Mouse (Mus musculus): ENCODE measurements around the gene Spaca9.

DNA sequence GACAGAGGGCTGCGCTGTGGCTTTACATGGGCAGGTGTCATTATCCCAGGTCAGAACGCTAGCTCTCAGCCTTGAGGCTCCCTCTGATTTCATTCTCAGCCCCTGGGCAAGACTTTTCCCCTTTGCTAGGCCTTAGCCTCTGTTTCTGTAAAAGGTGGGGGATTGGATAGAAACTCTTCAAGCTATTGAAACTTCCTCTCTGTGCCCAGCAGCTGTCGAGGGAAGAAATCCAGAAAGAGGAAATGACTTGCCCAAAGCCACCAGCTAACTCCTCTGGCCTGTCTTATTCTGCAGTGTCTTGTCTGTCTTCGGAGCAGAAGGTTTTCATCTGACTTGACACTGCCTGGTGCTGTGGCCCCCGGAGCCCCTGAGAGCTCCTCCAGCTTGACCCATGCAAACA is 961 bp downstream of the Spaca9 start:
- no peak for TF ChIP-seq POLR2A (IDR thresholded peaks at IDR 0.05; ENCODE audit: low read depth, low read length)
- TF ChIP-seq CTCF (IDR thresholded peaks at IDR 0.05; ENCODE audit: extremely low read depth, insufficient read length, insufficient replicate concordance, low read depth, low read length): no peak

Measured in small intestine, adult 2 months (tissue).